Mouse (Mus musculus) kidney, adult 2 months (tissue): Measurements from ENCODE around the gene Qrich2.

ENCODE experiments used
- CTCF ChIP-seq: fragments of 200-500 bp; conservative IDR thresholded peaks from 2 replicates; pipeline ENCODE4 v1.5.1; 2011; ENCODE audit warnings: low read depth, mild to moderate bottlenecking, control low read depth, low read length, moderate library complexity, mixed read lengths; ENCODE audit not compliant: insufficient read depth, insufficient read length
- POLR2A ChIP-seq: fragments of 200-500 bp; IDR thresholded peaks from one replicate; pipeline ENCODE4 v1.6.1; 2011; ENCODE audit warnings: low read depth, low read length, control low read depth

DNA sequence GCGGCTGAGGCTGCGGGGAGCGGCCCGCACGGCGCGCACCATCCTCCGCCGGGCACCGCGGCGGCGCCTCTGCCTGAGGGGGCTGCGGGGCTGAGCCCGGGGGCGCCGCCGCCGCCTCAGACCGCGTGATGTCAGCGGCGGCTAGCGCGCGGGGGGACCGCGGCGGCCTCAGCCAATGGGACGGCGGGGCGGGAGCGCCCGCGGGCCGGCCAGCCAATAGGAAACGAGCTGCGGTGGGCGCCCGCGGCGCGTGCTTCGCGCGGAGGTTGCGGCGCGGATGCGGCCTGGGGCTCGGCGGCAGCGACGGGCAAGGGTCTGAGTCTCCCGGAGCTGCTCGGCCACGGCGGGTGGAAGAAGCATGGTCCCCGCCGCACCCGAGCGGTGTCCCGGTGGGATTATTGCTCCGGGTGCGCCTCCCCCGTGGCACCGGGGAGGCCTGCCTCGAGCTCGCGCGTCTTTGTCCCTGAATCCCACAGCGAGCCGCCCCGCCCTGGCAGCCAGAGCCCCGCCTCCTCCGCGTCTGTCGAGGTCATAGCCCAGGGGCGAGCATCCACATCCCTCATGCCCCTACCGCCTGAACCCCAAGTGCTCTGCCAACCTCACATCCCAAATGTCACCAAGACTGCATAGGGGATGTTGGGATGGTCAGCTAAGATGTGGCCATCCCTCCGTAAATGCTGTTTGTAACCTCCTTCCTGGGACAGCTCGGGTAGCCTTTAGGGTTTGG is 53.0 kb downstream of the Qrich2 start, which contains the start of gene Rnf157:
- no peak for TF ChIP-seq CTCF
- TF ChIP-seq POLR2A = no peak
